Mouse (Mus musculus) stomach, postnatal 0 days (tissue): Measurements from ENCODE around the gene Nfia.

Experiments used
- CTCF ChIP-seq: IDR thresholded peaks from 2 replicates; pipeline ENCODE4 v1.5.1; 2016; ENCODE audit warnings: antibody characterized with exemption, low read depth, mild to moderate bottlenecking, moderate library complexity
- EP300 ChIP-seq: optimal IDR thresholded peaks from 2 replicates; pipeline ENCODE3; 2016; ENCODE audit warnings: antibody characterized with exemption

- TF ChIP-seq CTCF (no peak), EP300 (no peak)
These were observed 353.6 kb downstream of the Nfia start for GRCm38 (mm10) chr4:98126003-98126677.
